Mouse (Mus musculus): Measurements from ENCODE around the gene Neurl3.

DNA sequence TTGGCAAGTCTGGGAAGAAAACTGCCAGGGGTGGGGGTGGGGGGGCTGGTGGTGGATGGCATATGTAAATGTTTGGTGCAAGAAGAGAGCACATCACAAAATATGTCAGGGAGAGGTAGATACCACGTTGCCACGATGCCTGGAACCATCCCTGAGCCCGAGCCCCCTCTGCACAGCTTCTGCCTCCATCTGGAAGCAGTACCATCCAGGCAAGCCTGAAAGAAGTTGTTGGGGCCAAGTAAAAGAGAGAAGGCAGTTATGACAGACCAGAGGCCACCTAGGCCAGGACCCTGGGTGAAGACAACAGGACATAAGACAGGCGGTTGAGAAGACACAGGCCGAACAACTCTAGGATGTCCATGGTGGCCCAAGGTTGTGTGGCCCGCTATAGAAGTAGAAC, 26.0 kb upstream of the Neurl3 start:
- TF ChIP-seq SIN3A (IDR thresholded peaks at IDR 0.05; ENCODE audit: low read length) (no peak), POLR2AphosphoS2 (IDR thresholded peaks at IDR 0.05; ENCODE audit: low read length) (no peak), CTCF (IDR thresholded peaks at IDR 0.05 in 2 of 3, conservative IDR thresholded peaks at IDR 0.05 in 1 of 3; ENCODE audit: control insufficient read depth in 1 of 3, insufficient read depth in 1 of 3, low read depth in 2 of 3, low read length in 3 of 3, poor library complexity in 1 of 3, severe bottlenecking in 1 of 3) (no peak)

All from MEL (cell line).